Mouse (Mus musculus) thymus, adult 2 months (tissue): ENCODE data around the gene Lingo1. TPM values are rescaled to one million over a fixed set of nuclear protein-coding genes. Genes with fewer than 3 reads are reported as not detected.

ENCODE experiments used
- DNase-seq: peaks from one replicate; pipeline ENCODE4 v3.0.0; 2021
- H3K27ac ChIP-seq: fragments of 200-500 bp; 2 replicates; pipeline ENCODE4 v1.5.1; 2012; ENCODE audit warnings: low read length, control low read depth; ENCODE audit not compliant: control insufficient read depth, insufficient read depth
- H3K27me3 ChIP-seq: fragments of 200-500 bp; 2 replicates; pipeline ENCODE4 v1.6.1; 2012; ENCODE audit warnings: mild to moderate bottlenecking, low read length, moderate library complexity, mixed read lengths; ENCODE audit not compliant: control insufficient read depth, insufficient read depth
- H3K36me3 ChIP-seq: fragments of 200-500 bp; 2 replicates; pipeline ENCODE4 v1.6.1; 2012; ENCODE audit warnings: mild to moderate bottlenecking, low read length, moderate library complexity; ENCODE audit not compliant: control insufficient read depth, insufficient read depth
- H3K4me1 ChIP-seq: fragments of 200-500 bp; replicated peaks from 2 replicates; pipeline ENCODE4 v1.6.1; 2012; ENCODE audit warnings: low read length; ENCODE audit not compliant: control insufficient read depth, insufficient read depth
- H3K4me3 ChIP-seq: fragments of 200-500 bp; 2 replicates; pipeline ENCODE4 v1.5.1; 2012; ENCODE audit warnings: mild to moderate bottlenecking, low read length, control low read depth, moderate library complexity; ENCODE audit not compliant: control insufficient read depth, insufficient read depth
- CTCF ChIP-seq: fragments of 200-500 bp; IDR thresholded peaks from 2 replicates; pipeline ENCODE4 v1.5.1; 2012; ENCODE audit warnings: mild to moderate bottlenecking, control low read depth, low read length, moderate library complexity, borderline replicate concordance; ENCODE audit not compliant: control insufficient read depth, poor library complexity, insufficient read depth; ENCODE audit errors: extremely low read depth
- POLR2A ChIP-seq: fragments of 200-500 bp; IDR thresholded peaks from 2 replicates; pipeline ENCODE4 v1.6.1; 2012; ENCODE audit warnings: mild to moderate bottlenecking, low read length, control low read depth, moderate library complexity; ENCODE audit not compliant: control insufficient read depth, poor library complexity, insufficient read depth; ENCODE audit errors: extremely low read depth
- WGBS: fragments of 180-500 bp; shearing (Covaris S2); methylation state at CpG from one replicate; pipeline ENCODE4 v1.1.7; 2018; 5-methylcytosine and 5-hydroxymethylcytosine counted together
- polyA plus RNA-seq: library from polyadenylated mRNA; depleted of rRNA; stranded (reverse); fragments of >200 nt; gene quantifications from 2 replicates; pipeline ENCODE4 v1.2.3, GENCODE M21; 2012

The Lingo1 gene
- polyA plus RNA-seq, 1 experiment, result 5.2 TPM

- no peak overlapping the region for H3K4me3 ChIP-seq
- H3K4me1 ChIP-seq, result no peaks in the 10 kb centered on the region
- no peaks in the 10 kb centered on the region for H3K36me3 ChIP-seq
- no peaks in the 10 kb centered on the region for H3K27me3 ChIP-seq
- TF ChIP-seq CTCF (no peak), POLR2A (no peak)
- no peak overlapping the region for H3K27ac ChIP-seq
- DNase-seq, result no peak
- 91% methylated on average over 3 of the region's 3 CpGs for WGBS
Measured at GRCm38 (mm10) chr9:56716066-56716465, 80.2 kb downstream of the Lingo1 start.

GRCm38 (mm10) chr9:56714391-56714790 lies 81.9 kb downstream of the Lingo1 start:
- DNase-seq, result no peak

GRCm38 (mm10) chr9:56712667-56713369 lies 83.5 kb downstream of the Lingo1 start:
- 67% methylated on average over 14 of the region's 14 CpGs for WGBS
- DNase-seq, result no peak
- Histone ChIP-seq H3K27me3 (no peaks in the 10 kb centered on the region), H3K4me1 (no peaks in the 10 kb centered on the region), H3K36me3 (no peaks in the 10 kb centered on the region), H3K4me3 (no peak overlapping the region), H3K27ac (no peak overlapping the region)
- TF ChIP-seq POLR2A, result no peak
- TF ChIP-seq CTCF, result no peak

More at GRCm38 (mm10) chr9:56714391-56714790, 81.9 kb downstream of the Lingo1 start:
- no peak overlapping the region for H3K4me3 ChIP-seq
- H3K27ac ChIP-seq, result no peak overlapping the region
- H3K36me3 ChIP-seq, result no peaks in the 10 kb centered on the region
- 89% methylated on average over 1 of the region's 1 CpGs for WGBS
- TF ChIP-seq POLR2A (no peak), CTCF (no peak)
- no peaks in the 10 kb centered on the region for H3K4me1 ChIP-seq
- no peaks in the 10 kb centered on the region for H3K27me3 ChIP-seq

- 82% methylated on average over 6 of the region's 6 CpGs for WGBS
- Histone ChIP-seq H3K27me3 (no peaks in the 10 kb centered on the region), H3K4me1 (no peaks in the 10 kb centered on the region)
Measured at GRCm38 (mm10) chr9:56710958-56711357, 85.3 kb downstream of the Lingo1 start.

GRCm38 (mm10) chr9:56706482-56707085 lies 89.7 kb downstream of the Lingo1 start:
- no peaks in the 10 kb centered on the region for H3K27me3 ChIP-seq

More at GRCm38 (mm10) chr9:56710958-56711357, 85.3 kb downstream of the Lingo1 start:
- no peak for DNase-seq
- Histone ChIP-seq H3K36me3 (no peaks in the 10 kb centered on the region), H3K27ac (no peak overlapping the region), H3K4me3 (no peak overlapping the region)
- no peak for TF ChIP-seq CTCF
- TF ChIP-seq POLR2A, result no peak

GRCm38 (mm10) chr9:56701394-56701793 lies 94.9 kb downstream of the Lingo1 start:
- no peak overlapping the region for H3K27ac ChIP-seq
- no peaks in the 10 kb centered on the region for H3K36me3 ChIP-seq
- no peak overlapping the region for H3K4me3 ChIP-seq
- 78% methylated on average over 3 of the region's 3 CpGs for WGBS
- no peak for DNase-seq
- H3K4me1 ChIP-seq, result no peaks in the 10 kb centered on the region
- TF ChIP-seq POLR2A (no peak), CTCF (no peak)
- no peaks in the 10 kb centered on the region for H3K27me3 ChIP-seq

More at GRCm38 (mm10) chr9:56706482-56707085, 89.7 kb downstream of the Lingo1 start:
- no peak overlapping the region for H3K27ac ChIP-seq
- TF ChIP-seq POLR2A, result no peak
- no peak for TF ChIP-seq CTCF
- no peak for DNase-seq
- H3K4me1 ChIP-seq, result no peaks in the 10 kb centered on the region
- 58% methylated on average over 15 of the region's 15 CpGs for WGBS
- H3K36me3 ChIP-seq, result no peaks in the 10 kb centered on the region
- H3K4me3 ChIP-seq, result no peak overlapping the region
